Mouse (Mus musculus): ENCODE results near the gene Dnase1. TPM values are rescaled to one million over a fixed set of nuclear protein-coding genes. Genes with fewer than 3 reads are reported as not detected.

The Dnase1 gene
- polyA plus RNA-seq (2012; rRNA removed) = not detected in 2 replicates
- 0.76 and 0.86 TPM in 2 replicates for polyA plus RNA-seq (2014; fragmentation: Nextera tagmentation; extraction: Ambion mirVana)

DNA sequence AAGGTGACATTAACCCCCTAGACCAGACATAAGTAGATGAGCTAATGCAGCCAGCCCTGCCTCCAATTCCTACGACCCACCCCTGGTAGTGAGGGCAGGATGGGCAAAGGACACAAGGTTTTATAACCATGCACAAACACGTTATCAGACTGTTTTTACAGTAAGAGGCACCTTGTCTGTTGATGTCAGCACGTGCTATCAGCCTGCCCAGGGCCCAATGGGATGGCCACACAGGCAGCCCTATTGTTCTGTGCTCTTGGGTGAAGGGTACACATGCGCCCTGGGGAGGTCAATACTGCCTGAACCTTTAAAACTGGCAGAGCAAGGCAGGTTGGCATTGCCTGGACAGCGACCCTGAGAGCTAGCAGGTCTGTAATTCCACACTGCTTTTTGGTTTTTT lies at the start of gene Dnase1:
TSS of gene Dnase1 (plus strand) at position 136 of the 400 bp plus-strand sequence.
- peaks cover 18% of the 10 kb centered on the region for H3K36me3 ChIP-seq (replicated peaks; ENCODE audit: control insufficient read depth, insufficient read depth, low read depth)
- DNase-seq (ENCODE audit: low read depth in 3 of 3, low spot score in 3 of 3) (no peak), ATAC-seq (ENCODE audit: insufficient read depth) (no peak)
- H3K27ac ChIP-seq = no peak within 1 kb of the TSS
- no peaks in the 10 kb centered on the region for H3K9me3 ChIP-seq (ENCODE audit: control insufficient read depth, low read length)
- H3K4me3 ChIP-seq (ENCODE audit: insufficient read depth in 1 of 2, low read depth in 2 of 2, low read length in 2 of 2) = no peak within 1 kb of the TSS
- WGBS (ENCODE audit: insufficient replicate concordance) = 64% methylated on average over 5 of the region's 5 CpGs
- H3K4me2 ChIP-seq (ENCODE audit: low read depth) = no peak within 1 kb of the TSS
- H3K4me1 ChIP-seq (replicated peaks; ENCODE audit: control insufficient read depth in 2 of 2, insufficient read depth in 2 of 2, low read length in 1 of 2) = peaks cover 13 to 19% of the 10 kb centered on the region in 2 experiments
- H3K9ac ChIP-seq (replicated peaks) = no peak within 1 kb of the TSS
- TF ChIP-seq EP300 (IDR thresholded peaks at IDR 0.05; ENCODE audit: low read depth) (no peak), CTCF (IDR thresholded peaks at IDR 0.05; ENCODE audit: low read depth) (no peak)
- H3K27me3 ChIP-seq (ENCODE audit: control insufficient read depth, insufficient read depth, low read length) = no peaks in the 10 kb centered on the region

DNA sequence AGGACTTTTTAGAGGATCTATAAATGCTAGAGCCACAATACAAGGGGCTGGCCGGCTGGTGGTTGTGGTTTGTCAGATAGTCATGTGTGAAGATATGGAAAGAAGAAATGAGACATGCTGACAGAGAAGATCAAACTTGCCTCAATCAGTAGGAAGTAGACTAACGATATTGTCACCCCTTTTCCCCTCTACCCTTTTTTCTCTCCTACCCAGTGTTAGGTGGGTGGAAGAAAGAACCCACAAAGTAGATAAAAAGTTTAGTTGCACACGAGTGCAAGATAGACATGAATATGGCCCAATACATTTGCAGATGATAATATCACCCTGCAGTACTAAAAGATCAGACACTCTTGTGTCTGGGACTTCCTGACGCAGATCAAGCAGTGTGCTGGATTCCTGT lies 48.3 kb upstream of the Dnase1 start:
- Histone ChIP-seq H3K4me2 (ENCODE audit: low read depth) (no peak overlapping the region), H3K9me3 (ENCODE audit: control insufficient read depth, low read length) (no peaks in the 10 kb centered on the region), H3K27ac (no peak overlapping the region), H3K4me1 (replicated peaks; ENCODE audit: control insufficient read depth in 2 of 2, insufficient read depth in 2 of 2, low read length in 1 of 2) (no peaks in the 10 kb centered on the region), H3K9ac (replicated peaks) (no peak overlapping the region), H3K27me3 (ENCODE audit: control insufficient read depth, insufficient read depth, low read length) (no peaks in the 10 kb centered on the region), H3K36me3 (replicated peaks; ENCODE audit: control insufficient read depth, insufficient read depth, low read depth) (peaks cover 68% of the 10 kb centered on the region), H3K4me3 (ENCODE audit: insufficient read depth in 1 of 2, low read depth in 2 of 2, low read length in 2 of 2) (no peak overlapping the region)
- TF ChIP-seq CTCF (IDR thresholded peaks at IDR 0.05; ENCODE audit: low read depth) = no peak
- no peak for TF ChIP-seq EP300 (IDR thresholded peaks at IDR 0.05; ENCODE audit: low read depth)
- WGBS (ENCODE audit: insufficient replicate concordance) = 44% methylated on average over 4 of the region's 4 CpGs
- no peak for ATAC-seq (ENCODE audit: insufficient read depth)
- no peak for DNase-seq (ENCODE audit: low read depth in 3 of 3, low spot score in 3 of 3)

DNA sequence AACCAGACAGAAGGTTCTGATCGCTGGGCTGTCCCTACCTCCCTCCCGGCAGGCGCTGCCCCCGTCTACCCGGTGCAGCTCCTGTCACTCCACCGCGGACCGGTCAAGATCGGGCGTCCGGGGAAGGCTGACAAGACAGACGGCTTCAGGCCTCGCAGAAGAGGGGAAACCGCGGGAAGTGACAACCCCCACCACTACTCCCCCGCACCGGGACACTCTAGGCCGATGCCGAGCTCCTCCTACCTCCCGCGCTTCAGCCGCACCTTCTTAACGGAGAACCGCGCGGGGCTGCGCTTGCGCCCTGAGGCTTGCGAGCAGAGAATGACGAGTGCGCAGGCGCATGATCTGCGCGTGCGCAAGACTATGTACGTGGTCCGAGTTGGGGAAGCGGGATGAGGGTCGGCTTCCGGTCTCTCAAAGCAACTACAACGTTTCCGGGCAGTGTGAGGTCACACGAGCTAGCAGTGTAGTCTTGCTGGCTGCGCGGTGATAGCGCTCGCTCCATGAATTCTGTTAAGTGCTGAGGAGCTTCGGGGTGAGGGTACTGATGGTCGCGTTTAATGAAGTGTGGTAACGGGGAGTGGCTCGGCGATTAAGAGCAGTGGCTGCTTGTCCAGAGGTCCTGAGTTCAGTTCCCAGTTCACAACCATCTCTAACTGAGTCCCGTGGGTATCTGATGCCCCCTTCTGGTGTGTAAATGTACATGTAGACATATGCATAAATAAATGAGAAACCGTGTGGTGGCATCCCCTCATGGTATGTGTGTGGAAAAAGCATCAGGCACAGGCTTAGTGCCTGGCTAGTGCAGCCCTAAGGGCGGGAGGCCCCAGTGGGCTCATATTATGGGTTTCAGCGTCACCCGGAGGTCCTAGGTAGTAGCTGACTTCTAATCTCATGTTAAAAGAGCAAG lies 33.0 kb upstream of the Dnase1 start, which contains the start of gene Slx4:
TSS of gene Slx4 (minus strand) at position 282 of the 910 bp plus-strand sequence.
- peak within 1 kb of the TSS; percentile 76 for H3K9ac ChIP-seq (replicated peaks)
- H3K4me3 ChIP-seq (ENCODE audit: insufficient read depth in 1 of 2, low read depth in 2 of 2, low read length in 2 of 2) = peak within 1 kb of the TSS; percentile 80 to 94
- H3K9me3 ChIP-seq (ENCODE audit: control insufficient read depth, low read length) = no peaks in the 10 kb centered on the region
- peaks cover 18% of the 10 kb centered on the region for H3K36me3 ChIP-seq (replicated peaks; ENCODE audit: control insufficient read depth, insufficient read depth, low read depth)
- peak within 1 kb of the TSS; percentile 71 for H3K4me2 ChIP-seq (ENCODE audit: low read depth)
- TF ChIP-seq CTCF (IDR thresholded peaks at IDR 0.05; ENCODE audit: low read depth) (peak; percentile 65), EP300 (IDR thresholded peaks at IDR 0.05; ENCODE audit: low read depth) (no peak)
- peaks cover 12 to 15% of the 10 kb centered on the region in 2 experiments for H3K4me1 ChIP-seq (replicated peaks; ENCODE audit: control insufficient read depth in 2 of 2, insufficient read depth in 2 of 2, low read length in 1 of 2)
- H3K27ac ChIP-seq = peak within 1 kb of the TSS; percentile 76
- 1% methylated on average over 58 of the region's 58 CpGs for WGBS (ENCODE audit: insufficient replicate concordance)
- DNase-seq (ENCODE audit: low read depth in 3 of 3, low spot score in 3 of 3) (peak; percentile 92 to 96 (median 94)), ATAC-seq (ENCODE audit: insufficient read depth) (peak; percentile 95)
- H3K27me3 ChIP-seq (ENCODE audit: control insufficient read depth, insufficient read depth, low read length) = no peaks in the 10 kb centered on the region

DNA sequence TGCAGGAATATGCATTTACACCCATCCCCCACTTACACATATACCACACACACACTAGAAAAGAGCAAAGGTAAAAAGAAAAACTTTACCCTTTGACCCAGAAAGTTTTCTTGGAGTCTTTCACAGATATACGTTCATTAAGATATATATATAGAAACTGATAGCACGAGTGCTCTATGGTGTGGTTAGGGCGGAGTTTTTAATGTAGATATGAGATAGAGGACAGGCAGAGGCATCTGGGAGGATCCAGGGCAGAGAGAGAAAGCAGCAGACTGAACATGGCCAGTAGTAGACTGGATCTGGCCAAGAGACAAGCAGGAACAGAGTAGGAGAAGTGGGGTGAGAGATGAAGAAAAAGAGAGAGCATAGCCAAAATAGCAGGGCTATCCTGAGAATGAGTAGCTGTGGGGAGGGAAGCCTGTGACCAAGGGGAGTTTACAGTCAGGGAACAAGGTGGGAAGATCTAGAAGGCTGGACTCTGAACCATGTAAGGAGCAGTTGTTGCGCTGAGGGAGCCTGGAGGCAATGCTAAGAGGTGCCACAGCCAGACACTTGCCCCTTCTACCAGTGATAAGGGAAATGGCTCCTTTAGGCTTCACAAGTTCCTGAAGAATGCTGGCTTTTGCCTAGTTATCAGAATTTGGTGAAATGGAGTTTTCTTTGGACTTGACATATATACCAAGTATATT lies 23.7 kb upstream of the Dnase1 start:
- no peak for TF ChIP-seq CTCF (IDR thresholded peaks at IDR 0.05; ENCODE audit: low read depth)
- TF ChIP-seq EP300 (IDR thresholded peaks at IDR 0.05; ENCODE audit: low read depth) = no peak
- Histone ChIP-seq H3K4me3 (ENCODE audit: insufficient read depth in 1 of 2, low read depth in 2 of 2, low read length in 2 of 2) (no peak overlapping the region), H3K36me3 (replicated peaks; ENCODE audit: control insufficient read depth, insufficient read depth, low read depth) (no peaks in the 10 kb centered on the region), H3K9ac (replicated peaks) (peak overlapping the region; percentile 42; the same call in 1 of the 2 replicates), H3K4me2 (ENCODE audit: low read depth) (peak overlapping the region; percentile 23), H3K27me3 (ENCODE audit: control insufficient read depth, insufficient read depth, low read length) (no peaks in the 10 kb centered on the region), H3K4me1 (replicated peaks; ENCODE audit: control insufficient read depth in 2 of 2, insufficient read depth in 2 of 2, low read length in 1 of 2) (peaks cover 10 to 17% of the 10 kb centered on the region in 2 experiments), H3K27ac (peak overlapping the region; percentile 40), H3K9me3 (ENCODE audit: control insufficient read depth, low read length) (no peaks in the 10 kb centered on the region)
- WGBS (ENCODE audit: insufficient replicate concordance) = 20% methylated on average over 4 of the region's 4 CpGs
- ATAC-seq (ENCODE audit: insufficient read depth) (peak; percentile 94), DNase-seq (ENCODE audit: low read depth in 3 of 3, low spot score in 3 of 3) (peak in 1 of 3 experiments; percentile 41)

Data from liver, embryonic 14.5 days (tissue).